Mouse (Mus musculus) heart, adult 18-20 months (tissue): Measurements from ENCODE around the gene Garnl3. TPM values are rescaled to one million over a fixed set of nuclear protein-coding genes. Genes with fewer than 3 reads are reported as not detected.

Experiments
- DNase-seq, 2 experiments: peaks; one replicate each; pipeline ENCODE4 v3.0.0; 2021 to 2022; ENCODE audit warnings: mixed read lengths in 1 of 2
- total RNA-seq, 2 experiments: library from RNA; stranded (reverse); gene quantifications; 2 replicates each; pipeline ENCODE4 v1.2.3; 2021

The Garnl3 gene
- total RNA-seq, 2 experiments from 2014 or later, result 2.2 to 2.6 TPM

DNA sequence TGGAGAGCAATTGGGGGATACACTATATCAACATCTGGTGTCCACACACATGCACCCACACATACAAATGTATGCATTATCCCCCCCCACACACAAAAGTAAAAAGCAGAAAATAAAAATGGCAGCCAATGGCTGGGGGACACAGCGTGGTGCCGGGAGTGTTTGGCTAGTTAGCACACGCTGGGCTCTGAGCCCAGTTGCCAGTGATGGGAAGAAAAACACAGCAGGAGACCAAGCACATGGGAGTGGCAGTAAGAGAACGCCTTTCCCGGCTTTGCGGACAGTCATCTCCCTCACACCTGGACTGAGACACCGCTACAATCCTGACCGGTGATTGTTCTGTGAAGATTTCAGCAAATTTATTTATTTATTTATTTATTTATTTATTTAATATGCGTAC is 160.2 kb downstream of the Garnl3 start:
- no peak for DNase-seq

DNA sequence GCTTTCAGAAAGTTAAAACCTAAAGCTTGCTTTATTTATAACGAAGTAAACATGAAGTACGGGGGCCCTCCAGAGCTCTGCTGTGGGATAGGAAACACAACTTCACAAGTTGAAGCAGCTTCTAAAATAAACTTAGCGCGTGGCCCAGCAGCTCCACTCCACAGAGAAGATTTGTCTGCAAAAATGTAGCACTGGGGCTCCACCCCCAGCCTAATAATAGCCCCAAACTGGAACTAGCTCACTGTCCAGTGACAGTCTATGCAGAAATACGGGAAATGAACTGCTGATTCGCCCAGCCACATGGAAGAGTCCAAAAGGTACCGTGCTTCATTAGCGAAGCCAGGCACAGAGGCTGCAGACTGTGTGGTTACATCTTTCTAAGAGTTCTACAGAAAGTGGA is 162.1 kb downstream of the Garnl3 start:
- DNase-seq, result peak; percentile 66 to 76

DNA sequence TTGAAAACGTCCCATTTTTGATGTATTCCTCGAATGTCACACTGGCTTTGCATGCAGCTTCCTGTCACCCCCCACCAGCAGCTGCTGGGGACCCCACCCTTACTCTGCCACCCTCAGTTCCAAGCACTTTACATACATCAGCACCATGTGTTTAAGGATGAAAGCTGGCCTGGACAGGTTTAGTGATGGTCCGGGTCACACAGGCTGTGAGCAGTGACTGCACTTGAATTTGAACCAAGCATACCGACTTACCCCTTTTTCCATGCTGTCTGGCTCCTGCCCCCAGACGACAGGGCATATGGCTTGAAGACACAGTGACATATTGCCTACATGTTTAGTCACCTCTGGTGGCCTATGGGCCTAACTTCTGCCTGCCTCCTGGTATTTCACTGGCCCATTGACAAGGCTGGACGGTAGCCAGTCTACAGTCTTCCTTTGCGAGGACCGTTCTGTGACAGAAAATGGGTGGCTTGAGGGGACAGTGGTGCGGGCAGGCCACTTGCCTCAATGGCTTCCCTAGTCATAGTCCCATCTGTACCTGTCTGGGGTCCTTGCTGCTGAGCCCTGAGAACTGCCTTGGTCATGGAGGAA is 163.3 kb downstream of the Garnl3 start:
- peak in 1 of 2 experiments; percentile 26 for DNase-seq

DNA sequence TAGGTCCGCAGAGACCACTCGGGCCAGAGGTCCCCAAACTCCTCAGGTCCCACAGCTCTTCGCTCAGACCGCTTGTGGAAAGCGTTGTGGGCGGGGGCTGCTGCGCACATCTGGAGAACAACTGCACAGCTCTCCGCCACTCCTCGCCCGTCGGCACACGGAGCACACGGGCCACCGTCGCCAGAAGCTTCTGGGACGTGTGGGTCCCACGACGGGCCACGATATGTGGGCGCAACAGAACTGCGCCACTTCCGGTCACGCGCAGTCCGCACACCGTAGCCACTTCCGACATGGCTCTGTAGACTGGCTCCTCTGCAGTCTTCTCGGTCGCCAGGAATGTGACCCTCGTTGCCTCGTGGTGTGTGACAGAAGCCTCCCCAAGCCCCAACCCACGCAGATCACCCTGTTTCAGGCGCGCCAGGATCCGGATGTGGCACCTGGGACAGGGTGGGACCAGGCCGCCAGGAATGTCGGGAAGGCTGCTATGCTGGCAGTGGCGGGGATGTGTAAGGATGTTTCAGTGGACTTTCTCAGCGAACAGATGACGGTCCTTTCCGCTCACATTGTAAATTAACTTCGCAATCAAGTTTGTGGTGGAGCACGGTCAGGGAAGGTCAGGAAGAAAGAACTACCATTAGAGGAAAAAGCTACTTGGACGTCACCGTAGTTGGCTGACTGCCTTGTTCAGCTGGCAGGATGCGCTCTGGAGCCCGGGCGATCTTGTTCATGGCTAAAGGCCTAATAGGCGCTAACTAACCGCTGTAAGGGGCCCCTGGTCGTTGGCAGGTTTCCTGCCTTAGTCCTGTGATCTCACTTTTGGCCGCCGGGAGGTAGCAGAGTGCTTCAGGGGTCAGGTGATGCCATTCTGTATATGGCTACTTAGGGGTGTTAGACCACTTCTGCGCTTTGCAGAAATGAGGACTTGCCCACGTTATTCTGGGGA is 164.5 kb downstream of the Garnl3 start:
- DNase-seq, result peak; percentile 91 to 93

DNA sequence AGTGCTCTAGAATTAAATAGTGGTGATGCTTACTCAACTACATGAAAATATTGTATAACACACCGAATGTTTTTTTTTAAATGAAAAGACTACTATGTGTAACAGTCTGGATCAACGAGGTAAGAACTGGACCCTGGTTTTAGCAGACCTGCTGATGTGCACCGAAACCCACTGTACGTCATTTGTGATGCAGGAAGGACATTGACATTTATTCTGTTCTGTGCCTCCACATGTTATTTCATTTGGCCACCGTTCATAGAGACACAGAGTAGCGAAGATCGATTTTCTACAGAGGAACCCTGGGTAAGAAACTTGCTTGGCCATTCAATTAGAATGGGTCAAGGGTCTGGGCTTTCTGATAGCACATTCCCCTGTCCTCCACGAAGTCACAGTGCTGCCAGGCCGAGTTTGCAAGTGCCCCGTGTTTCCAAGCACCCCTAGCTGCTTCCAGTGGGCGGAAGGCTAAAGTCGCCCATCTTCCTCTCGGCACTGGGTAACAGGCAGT is 165.2 kb downstream of the Garnl3 start:
- no peak for DNase-seq

DNA sequence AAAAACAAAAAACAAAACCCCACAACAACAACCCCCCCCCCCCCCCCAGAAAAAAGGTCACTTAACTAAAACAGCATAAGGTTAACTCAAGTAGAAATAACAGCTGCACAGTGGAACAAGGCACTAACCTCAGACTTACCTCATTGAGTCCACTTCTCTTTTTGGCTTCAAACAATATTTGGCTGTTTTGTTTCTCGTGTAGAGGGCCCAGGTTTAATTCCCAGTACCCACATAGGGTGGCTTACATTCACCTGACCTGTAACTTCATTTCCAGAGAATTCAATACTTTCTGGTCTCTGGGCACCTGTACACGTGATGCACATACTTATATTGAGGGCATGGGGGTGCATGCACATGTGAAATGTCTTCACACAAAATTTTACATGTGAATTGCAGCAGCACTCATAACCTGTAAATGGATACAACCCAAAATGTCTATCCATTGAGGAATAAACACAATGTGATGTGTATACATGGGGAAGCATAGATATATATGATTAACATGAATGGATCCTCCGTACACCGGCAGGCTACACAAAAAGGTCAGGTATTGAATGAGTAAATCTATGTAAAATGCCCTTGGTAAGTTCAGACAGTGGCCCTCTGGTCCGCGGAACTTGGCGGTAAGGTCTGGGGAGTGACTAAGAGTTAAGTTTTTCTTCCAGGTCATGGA is 165.8 kb downstream of the Garnl3 start:
- DNase-seq, result no peak

DNA sequence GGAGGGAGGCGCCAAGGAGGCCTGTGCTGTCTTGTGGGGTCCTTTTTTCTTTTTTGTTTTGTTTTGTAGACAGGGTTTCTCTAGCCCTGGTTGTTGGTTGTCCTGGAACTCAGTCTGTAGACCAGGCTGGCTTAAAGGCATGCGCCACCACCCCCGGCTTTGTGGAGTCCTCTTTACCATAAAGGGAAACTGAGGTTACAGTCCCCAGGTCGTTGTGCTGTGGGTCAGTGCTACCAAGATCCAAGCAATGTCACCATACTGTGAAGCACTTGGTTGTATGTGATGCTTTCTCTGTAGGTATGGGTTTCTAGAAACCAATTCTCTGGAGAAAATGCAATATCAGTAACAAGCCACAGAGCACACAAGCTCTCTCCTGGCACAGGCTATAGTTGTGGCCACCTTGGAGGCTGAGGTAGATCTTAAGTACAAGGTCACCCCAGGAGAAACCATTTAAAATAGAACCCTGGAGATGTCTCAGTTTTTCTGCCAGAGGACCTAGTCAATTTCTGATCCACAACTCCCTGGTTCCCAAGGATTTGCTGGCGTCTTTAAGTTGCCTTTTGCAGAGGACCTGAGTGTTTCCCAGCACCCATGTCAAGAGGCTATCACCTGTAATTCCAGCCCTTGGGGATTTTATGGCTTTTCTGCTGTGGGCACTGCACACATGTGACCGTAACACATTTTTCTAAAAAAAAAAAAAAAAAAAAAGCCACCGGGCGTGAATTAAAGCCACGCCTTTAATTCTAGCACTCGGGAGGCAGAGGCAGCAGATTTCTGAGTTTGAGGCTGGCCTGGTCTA is 166.6 kb downstream of the Garnl3 start:
- no peak for DNase-seq

DNA sequence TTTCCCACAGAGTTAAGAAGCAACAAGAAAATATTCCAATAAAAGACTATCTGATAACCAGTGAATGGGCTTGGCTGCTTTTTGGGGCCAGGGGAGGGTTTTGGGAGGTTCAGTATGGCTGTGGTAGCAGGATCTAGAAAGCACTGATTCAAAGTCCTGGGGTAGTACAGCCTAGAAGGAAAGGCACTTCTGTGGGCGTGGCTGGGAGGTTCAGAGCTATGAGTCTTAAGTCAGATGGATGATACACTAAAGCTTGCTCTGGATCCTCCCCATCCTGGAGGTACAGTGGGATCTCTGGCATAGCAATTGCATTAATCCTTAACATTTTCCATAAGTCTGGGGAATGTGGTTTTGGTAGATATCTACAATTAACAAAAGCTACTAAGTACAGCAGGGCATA is 167.5 kb downstream of the Garnl3 start:
- no peak for DNase-seq

DNA sequence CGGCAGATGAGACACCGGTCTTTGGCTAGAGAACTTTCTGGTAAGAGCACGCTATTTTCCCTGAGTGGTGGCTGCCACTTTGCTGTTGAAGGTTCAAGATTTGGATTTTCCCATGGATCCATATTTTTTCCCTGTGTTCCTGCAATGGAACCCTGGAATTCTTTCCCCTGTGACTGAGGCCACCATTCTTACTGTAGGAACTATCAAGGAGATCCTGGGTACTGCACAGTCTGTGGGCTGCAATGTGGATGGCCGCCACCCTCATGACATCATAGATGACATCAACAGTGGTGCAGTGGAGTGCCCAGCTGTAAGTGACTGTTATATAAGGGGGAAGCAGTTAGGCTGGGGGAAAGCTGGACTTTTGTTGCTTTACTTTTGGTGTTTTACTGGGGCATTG is 167.9 kb downstream of the Garnl3 start:
- no peak for DNase-seq

DNA sequence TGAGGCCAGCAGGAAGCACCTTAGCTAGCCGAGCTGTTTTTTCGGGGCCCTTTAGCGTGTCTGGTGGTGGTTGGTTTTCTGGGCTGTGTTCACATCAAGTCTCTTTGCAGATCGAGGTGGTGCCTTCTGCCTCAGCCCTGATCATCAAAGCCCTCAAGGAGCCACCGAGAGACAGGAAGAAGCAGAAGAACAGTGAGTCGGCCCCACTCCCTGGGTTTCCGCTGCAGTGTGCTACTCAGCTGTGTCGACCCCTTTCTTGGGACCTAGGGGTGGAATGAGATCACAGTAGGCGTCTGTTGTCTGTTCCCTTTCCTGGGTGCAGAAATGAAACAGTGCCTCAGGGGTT is 168.6 kb downstream of the Garnl3 start:
- no peak for DNase-seq

DNA sequence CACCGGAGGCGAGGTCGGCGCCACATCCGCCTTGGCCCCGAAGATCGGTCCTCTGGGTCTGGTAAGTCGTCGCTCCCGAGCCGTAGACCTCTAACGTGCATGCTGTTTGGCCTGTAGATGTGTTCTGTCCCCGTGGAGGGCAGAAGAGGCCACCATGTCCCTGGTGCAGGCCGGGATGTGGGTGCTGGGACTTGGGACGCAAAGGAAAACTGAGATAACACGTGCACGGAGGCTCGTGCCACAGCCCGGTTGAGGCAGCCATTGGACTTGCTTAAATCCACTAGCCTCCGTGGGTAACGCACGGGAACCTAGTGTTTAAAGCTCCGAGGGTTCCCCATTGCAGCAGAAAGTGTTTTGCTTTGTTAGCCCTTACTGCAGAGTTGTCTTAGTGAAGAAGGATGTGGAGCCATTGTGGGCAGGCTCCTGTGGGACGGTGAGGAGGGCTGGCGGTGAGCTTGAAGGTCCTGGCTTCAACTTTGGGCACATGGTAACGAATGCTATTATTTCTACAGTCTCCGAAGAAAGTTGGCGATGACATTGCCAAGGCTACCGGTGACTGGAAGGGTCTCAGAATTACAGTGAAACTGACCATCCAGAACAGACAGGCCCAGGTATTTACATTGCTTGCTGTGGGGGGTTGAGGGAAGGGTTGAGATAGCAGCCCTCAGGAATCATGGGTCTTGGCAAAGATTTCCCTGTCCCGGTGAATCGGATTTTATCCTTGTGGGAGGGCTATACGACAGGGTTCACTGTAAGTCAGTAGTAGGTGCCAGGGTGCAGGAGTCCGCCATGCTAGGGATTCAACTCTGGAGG is 169.2 kb downstream of the Garnl3 start:
- DNase-seq, result peak in 1 of 2 experiments; percentile 20

DNA sequence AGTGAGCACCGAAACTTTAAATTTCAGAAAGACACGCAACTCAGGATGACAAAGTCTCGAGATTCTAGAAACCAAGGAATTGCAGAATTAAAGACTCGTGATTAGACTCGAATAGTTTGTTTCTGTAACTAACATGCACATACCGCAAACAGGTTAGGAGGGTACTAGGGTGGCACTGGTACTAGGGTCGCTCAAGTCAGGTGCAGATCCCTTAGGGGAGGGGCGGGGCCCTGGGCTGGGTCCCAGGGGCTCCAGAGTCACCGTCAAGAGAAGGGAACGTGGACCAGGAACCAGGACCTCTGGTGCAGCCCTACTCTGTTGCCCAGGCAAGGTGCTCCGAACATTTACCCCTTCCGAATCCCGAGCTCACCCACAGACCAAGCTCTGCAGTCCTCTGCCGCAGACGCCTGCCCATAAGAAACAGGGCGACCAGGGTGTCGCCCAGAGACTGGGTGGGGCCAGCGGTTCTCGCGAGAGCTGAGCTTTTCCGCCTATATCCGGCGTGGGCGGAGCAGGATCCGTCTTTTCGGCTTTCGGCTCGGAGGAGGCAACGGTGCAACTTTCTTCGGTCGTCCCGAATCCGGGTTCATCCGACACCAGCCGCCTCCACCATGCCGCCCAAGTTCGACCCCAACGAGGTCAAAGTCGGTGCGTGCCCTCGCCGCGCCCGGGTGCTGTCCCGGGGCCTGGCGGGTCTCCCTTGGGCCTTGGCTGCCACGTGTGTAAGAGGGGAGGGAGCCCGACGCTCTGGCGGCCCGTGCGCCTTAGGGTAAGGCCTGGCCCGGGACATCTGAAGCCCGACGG is 170.1 kb downstream of the Garnl3 start, which contains the start of the genes Rpl12 and Lrsam1:
Rpl12 (plus strand) TSS at position 368 of the 804 bp plus-strand sequence.
Lrsam1 (minus strand) TSS at position 423 of the 804 bp plus-strand sequence.
- peak; percentile 96 to 98 for DNase-seq

DNA sequence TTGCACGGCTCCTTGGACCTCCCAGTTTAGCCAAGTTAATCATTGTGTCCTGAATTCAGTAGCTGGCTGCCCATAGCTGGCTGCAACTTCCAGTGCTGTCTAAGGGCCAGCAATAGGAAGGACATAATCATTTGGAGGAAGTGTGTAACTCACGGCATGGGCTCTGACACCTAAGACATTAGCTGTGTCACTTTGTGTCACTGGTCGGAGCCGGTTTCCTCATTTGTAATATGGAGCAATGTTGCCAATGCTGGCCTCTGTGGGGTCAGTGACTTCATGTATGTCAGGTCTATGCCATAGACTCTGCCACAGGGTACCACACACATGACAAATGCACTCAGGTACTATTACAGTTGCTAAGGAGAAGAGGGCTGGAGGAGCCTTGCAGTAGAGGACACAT is 171.2 kb downstream of the Garnl3 start:
- no peak for DNase-seq

DNA sequence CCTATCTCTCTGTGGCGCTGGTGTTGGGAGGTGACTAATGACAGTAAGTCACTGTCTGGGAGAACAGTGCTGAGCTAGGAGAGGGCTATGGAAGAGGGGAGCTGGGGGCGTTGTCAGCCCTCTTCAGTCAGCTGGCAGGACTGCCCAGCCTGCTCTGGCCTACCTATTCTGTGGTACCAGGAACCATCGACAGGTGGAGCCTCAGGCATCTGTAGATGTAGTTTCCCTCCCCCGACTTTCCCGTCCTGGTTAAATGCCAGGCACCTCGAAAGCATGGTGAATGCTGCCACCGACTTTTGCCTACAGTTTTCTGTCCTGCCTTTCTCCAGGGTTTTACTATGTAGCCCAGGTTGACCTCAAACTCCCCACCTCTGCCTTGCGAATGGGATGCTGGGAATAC is 174.1 kb downstream of the Garnl3 start:
- no peak for DNase-seq

DNA sequence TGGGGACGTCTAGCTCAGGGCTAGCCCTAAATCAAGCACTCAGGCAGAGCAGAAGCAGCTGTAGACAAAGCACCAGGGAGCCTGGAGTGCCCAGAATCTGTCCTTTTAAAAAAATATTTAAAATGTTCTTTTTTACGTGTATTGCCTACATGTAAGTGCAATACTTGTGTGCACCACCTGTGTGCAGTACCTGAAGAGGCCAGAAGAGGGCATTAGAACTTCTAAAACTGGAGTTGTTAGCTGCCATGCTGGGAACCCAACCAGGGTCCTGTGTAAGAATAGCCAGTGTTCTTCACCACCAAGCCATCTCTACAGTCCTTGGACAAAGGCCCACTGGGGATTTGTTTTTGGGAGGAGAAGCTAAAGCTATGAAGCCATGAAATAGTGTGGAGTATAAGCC is 176.9 kb downstream of the Garnl3 start:
- DNase-seq, result no peak

DNA sequence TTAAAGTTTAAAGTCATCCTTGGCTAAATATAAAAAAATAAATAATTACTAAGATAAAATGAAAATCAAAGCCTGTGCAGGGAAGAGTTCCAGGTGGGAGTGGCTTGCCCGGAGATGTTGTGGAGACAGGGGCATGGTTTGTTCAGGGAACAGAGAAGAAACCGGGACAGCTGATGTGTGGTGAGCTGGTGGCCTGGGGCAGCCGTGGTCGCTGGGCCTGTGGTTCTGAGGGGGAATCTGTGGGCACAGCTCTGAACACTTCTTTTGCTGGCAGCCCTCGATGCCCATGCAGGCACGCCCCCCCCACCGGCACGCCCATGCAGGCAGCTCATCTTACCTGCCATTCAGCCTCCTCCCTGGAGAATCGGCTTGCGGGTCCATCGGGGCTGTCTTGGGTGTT is 184.0 kb downstream of the Garnl3 start:
- no peak for DNase-seq

DNA sequence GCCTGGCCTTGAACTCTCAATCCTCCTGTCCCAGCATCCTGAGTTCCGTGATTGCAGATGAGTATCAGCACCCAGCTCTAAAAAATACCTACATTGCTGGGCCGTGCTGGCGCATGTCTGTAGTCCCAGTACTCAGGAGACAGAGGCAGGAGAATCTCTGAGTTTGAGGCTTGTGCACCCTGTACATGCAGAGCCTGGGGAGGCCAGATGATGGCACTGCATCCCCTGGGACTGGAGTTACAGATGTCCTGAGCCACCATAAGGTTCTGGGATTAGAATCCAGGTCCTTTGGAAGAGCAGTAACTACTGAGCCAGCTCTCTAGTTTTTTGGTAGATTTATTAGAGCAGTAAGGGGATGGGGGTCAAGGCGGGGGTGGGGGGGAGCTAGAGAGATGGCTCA is 191.0 kb downstream of the Garnl3 start:
- DNase-seq, result no peak

DNA sequence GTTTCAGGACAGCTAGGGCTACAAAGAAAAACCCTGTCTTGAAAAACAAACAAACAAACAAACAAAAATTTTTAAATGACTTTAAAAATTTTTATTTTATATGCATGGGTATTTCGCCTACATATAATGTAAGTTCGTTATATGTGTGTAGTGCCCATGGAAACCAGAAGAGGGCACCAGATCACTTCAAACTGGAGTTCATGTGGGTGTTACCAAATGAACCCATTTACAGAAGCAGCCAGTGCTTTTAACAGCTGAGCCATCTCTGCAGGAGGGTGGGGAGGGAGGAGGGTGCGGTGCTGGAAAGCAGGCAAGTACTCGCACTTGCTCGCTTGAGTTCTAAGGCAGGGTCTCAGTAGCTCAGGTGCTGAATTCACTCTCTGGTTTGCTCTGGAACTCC is 192.0 kb downstream of the Garnl3 start:
- peak in 1 of 2 experiments; percentile 56 for DNase-seq

DNA sequence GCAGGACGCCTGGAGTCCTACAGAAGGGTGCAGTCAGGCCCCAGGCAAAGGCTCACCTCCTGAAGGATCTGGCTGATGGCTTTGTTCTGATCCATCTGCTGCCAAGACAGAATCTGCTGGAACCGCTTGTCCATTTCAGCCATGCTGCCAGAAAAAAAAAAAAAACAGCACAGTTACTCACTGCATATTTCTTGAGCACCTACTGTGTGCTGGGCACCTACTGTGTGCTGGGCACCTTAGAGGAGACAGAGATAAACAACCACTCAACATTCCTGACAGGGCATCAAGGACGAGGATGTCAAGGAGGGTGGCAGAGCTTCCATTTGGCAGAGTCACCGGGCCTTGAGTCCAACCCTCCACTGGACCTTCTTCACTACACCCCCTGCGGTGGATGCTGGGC is 192.7 kb downstream of the Garnl3 start:
- no peak for DNase-seq
